Mouse (Mus musculus) regulatory T cell (primary cell): ENCODE measurements around the gene Nprl3.
"Not testable (repeated sequence)": the region's sequence is repeated elsewhere in the genome, so short reads cannot be mapped to it uniquely, and the experiment has no call there.

Experiments used
- in situ Hi-C: fragments of 300-600 bp; cut with MboI, MseI; formaldehyde crosslinking; loops from one replicate; pipeline ENCODE4 v1.15.1; 2025; ENCODE audit warnings: high pct_unique_total_duplicates

Nprl3 gene

GRCm38 (mm10) chr11:32225222-32226104 lies 42.0 kb downstream of the Nprl3 start:
- in situ Hi-C loops, result no loop called here

DNA sequence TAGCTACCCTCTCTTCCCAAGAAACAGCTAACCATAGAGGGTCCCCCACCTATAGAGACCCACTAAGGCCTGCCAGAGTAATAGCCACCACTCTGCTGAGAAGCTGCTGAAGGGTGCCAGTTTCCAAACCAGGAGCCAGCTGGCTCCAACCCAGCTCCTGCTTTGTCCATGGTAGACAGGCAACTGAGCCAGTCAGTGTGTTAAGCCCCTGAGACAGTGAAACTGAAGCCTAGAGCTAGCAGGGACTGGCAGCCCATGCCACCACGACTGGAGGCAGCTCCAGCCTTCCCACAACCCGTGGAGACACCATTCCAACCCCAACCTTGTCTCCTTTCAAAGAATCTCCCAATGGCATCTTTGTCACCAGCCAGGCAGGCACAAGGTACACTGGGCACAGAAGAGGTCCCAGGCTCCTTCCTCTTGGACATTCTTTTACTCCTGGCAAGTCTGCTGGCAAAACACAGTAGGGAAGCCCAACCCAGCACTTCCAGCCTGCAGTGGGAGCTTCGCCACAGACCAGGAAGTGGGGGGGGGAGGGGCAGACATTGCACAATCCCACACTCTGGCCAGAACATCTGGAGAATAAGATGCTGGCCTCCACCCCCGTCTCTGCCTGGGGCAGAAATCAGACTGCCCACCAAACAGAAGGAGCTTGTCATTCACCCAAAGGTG lies 42.9 kb downstream of the Nprl3 start:
- in situ Hi-C loops, result no loop called here

DNA sequence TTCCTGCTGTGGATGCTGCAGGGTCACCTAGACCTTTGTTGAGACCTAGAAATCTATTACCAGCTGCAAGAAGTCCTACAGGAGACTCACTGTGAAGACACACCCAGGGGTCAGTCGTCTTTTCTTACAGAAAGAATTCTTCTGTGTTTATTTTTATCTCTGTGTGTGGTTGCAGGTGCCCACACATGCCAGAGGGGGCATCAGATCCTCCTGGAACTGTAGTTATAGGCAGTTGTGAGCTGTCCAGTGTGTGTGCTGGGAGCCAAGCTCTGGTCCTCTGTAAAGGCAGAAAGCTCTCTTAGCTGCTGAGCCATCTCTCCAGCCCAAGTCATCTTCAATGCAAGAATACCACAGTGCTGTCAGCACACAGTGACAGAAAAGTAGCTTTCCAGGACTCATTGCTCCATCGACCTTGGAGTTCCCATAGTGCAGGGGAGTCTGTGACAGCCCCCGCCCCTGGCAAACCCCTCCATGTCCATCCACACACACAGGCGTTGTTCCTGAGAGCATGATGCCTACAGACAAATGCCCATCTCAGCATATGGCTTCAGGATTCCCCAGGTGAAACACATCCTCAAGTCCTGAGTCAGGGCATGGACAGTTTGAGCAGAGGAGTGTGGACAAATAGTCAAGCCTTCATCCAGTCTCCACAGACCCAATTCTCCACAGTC lies 44.1 kb downstream of the Nprl3 start:
- in situ Hi-C loops, result no loop called here

GRCm38 (mm10) chr11:32222570-32223194 lies 44.8 kb downstream of the Nprl3 start:
- in situ Hi-C loops, result no loop called here

DNA sequence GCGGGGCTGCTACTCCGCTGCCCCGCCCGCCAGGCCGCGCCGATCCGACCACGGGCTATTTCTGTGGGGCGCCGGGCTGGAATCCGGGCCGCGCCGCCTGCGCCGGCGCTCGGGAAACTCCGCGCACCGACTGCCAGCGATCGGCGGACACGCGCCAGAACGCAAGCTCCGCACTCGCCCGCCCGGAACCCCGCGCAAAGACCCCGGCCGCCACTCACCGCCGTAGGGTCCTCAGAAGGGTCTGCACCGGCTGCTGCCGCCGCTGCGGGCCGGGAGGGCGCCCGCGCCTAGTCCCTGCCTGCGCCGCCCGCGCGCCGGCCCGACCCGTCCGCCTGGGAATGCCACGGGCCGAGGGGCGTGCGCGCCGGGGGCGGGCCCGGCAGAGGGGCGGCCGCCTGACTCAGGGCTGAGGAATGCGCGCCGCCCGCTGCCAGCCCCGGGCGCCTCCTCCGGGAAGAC lies 45.5 kb downstream of the Nprl3 start, which contains the start of gene Rhbdf1:
TSS of gene Rhbdf1 (minus strand) at position 350 of the 459 bp plus-strand sequence.
- in situ Hi-C loops, result no loop called here

- in situ Hi-C loops, result no loop called here
Measured at GRCm38 (mm10) chr11:32221225-32221950, 46.1 kb downstream of the Nprl3 start.

- in situ Hi-C loops, result no loop called here
Measured at GRCm38 (mm10) chr11:32220607-32221224, 46.8 kb downstream of the Nprl3 start.

DNA sequence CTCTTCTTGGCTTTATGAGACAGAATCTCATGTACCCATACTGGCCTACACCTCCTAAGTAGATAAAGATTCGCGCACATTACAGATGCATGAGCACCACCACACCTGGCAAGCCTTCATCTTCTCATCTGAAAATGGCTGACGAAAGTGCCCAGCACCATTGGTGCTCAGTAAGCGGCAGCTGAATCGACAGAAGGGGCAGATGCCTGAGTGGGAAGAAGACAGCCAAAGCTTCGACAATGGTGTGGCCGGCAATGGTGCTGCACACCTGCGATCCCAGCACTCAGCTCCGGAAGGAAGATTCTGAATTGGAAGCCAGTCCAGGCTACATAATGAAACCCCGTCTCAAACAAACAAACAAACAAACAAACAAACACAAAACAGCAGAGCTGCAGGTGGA lies 48.2 kb downstream of the Nprl3 start:
- in situ Hi-C loops, result loop anchor here (5.0 kb wide), 2 partner anchors 37 to 83 kb away; partner anchors contain the start of gene Hbq1a

DNA sequence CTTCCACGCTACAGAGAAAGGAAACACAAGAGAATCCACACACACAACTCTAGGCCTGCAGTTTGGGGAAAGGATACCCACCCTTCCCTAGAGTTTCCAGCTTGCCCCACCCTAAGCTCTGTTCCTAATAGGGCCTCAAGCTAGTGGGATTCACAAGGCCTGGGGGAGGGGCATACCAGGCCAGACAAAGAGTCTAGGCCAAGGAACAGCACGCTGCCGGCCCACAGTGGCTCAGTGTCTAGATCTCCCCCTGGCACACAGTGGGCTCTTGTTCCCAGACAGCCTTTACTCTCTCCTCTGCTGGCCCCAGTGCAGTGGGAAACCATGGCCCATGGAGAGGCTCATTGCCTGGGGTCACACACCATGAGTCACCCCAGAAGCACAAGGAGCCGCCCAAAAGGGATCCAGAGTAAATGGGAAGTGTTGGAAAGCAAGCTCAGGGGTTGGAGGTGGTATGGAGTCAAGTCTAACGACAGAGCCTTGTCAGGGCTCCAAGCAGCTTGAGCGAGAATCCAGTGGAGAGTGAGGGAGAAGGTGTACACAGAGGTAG lies 48.9 kb downstream of the Nprl3 start:
- in situ Hi-C loops, result loop anchor here (5.0 kb wide), 2 partner anchors 36 to 84 kb away; partner anchors contain the start of gene Hbq1a

DNA sequence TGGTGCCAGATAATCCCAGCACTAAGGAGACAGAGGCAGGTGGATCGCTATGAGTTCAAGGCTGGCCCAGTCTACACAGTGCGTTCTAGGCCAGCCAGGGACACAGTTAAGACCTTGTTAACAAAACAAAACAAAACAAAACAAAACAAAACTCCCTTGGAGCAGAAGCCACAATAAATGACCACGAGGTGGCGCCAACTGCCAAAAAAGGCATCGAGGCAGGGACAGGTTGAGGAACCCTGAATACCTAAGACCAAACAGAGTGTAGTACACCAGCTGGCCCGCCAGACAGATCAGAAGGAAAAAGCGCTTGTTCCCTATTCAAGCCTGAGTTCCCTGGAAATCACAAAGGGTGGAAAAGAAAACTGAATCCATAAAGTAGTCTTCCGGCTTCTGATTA lies 50.7 kb downstream of the Nprl3 start:
- in situ Hi-C loops, result loop anchor here (5.0 kb wide), 2 partner anchors 35 to 85 kb away; partner anchors contain the start of gene Hbq1a

- in situ Hi-C loops, result loop anchor here (5.0 kb wide), 2 partner anchors 33 to 87 kb away; partner anchors contain the start of gene Hbq1a
Measured at GRCm38 (mm10) chr11:32215372-32216162, 51.9 kb downstream of the Nprl3 start.

DNA sequence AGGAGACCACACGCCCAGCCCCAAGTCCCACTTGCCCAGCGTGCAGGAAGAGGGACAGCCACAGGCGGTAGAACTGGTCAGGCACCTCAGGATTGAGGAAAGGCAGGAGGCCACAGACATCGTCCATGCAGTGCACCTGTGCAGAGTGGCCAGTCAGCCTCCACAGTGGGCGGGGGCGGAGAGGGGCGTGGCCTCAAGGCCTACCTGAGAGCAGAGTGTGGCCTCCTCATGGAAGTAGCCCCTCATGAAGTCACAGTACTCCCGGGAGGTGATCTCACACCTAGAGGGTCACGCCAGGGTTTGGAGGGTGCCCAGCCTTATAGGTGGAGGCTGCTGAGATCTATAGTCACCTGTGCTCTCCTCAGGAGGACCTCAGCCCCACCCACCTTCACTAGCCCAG lies 56.9 kb downstream of the Nprl3 start:
- in situ Hi-C loops, result no loop called here

- in situ Hi-C loops, result no loop called here
Measured at GRCm38 (mm10) chr11:32205058-32205873, 62.2 kb downstream of the Nprl3 start, which contains the start of gene Snrnp25. Snrnp25 (plus strand) TSS chr11:32205415.

- in situ Hi-C loops, result no loop called here
Measured at GRCm38 (mm10) chr11:32201922-32202685, 65.4 kb downstream of the Nprl3 start.

GRCm38 (mm10) chr11:32200992-32201391 lies 66.5 kb downstream of the Nprl3 start:
- in situ Hi-C loops, result not testable (repeated sequence)

DNA sequence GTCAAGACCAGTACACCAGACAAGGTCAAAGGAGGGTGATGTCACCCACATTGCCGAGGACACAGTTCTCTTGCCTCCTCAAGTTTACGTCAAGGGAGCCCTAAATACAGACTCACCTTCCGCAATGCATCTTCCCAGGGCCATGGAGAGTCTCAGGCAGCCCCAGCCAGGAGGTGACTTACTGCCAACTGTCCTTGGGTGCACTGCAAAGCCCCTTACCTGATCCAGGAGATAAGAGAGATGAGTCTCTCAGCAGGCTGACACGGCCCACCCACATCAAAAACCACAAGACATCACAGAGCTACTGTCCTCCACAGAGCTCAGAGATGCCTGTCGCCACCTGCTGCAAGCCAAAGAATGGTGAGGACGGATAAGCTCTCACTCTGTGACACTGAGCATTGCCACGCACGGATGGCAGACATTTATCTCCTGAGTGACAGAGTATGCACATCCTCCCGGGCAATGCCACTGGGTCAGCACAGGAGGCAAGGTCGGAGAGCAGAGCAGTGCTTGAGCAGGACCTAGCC lies 67.4 kb downstream of the Nprl3 start, which contains the start of gene Il9r:
TSS of gene Il9r (minus strand) at position 205 of the 527 bp plus-strand sequence.
- in situ Hi-C loops, result no loop called here

- in situ Hi-C loops, result no loop called here
Measured at GRCm38 (mm10) chr11:32199230-32199629, 68.3 kb downstream of the Nprl3 start.
